Mouse (Mus musculus): Measurements from ENCODE around the gene Cntnap2.
A peak's percentile ranks its signal among the peaks of the same experiment; 100 is the strongest.

Gene Cntnap2

GRCm38 (mm10) chr6:45059091-45059490 lies at the start of gene Cntnap2:
TSS of gene Cntnap2 (plus strand) at chr6:45059357.
- DNase-seq (ENCODE audit: low read depth, low spot score), result peak; percentile 13

- peak; percentile 31 for DNase-seq (ENCODE audit: low read depth, low spot score)
Measured at GRCm38 (mm10) chr6:45026011-45026682, 33.0 kb upstream of the Cntnap2 start.

DNA sequence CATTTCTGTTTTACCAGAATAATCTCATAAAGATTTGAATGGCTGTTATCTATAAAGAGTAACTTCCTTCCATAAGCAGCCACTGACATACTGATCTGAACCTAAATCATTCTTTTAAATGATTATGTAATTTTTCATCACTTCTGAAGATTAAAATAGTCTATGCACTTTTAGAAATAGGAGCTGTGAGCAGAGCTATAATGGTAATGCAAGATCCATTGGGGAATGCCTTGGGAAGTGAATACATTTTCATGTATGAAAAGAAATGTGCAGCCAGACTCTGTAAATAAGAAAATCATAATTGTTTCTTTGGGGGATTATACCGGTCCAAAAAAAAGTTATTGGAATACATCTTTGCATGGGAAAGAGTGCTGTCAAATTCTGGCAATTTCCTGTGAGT lies 19.7 kb upstream of the Cntnap2 start:
- no peak for DNase-seq (ENCODE audit: low read depth, low spot score)

DNA sequence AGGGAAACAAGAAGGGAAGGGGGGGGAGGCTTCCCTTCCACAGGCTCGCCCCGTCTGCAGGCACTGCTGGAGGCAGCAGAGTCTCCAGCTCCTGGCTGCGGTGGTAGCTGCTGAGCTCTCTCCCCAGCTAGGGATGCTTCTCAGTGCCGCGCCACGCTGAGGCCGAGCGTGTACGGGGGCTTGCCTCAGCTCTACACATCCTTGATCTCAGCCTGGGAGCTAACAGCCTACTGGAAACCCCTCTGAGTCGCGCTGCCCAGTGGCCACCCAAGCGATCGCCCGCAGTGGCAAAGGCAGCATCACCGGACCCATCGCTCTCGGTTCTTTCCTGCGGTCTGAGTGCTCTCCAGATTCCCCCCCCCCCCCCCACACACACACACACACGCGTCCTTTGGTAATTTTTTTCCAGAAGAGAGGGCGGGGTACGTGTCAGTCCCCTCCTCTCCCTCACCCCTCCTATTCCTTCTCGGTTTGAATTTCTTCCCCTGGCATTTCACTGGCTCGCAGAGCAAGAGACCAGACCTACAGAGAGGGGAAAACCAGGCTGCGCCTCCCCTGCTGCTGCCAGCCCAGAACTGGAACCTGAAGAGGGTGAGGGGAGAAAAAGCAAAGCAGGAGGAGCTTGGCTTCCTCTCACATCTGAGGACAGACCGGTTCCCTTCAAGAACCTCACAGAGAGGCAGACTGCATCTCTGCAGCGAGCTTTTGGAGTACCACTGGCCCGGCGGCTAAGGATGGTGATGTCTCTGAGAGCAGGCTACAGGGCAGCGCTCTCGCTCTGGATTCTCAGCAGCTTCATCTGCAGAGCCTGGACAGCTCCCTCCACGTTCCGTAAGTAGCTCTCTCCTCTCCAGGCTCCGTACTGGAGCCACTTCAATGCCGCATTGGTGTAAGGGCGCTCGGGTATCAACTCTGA lies 657 bp downstream of the Cntnap2 start:
- peak; percentile 27 for DNase-seq (ENCODE audit: low read depth, low spot score)

DNA sequence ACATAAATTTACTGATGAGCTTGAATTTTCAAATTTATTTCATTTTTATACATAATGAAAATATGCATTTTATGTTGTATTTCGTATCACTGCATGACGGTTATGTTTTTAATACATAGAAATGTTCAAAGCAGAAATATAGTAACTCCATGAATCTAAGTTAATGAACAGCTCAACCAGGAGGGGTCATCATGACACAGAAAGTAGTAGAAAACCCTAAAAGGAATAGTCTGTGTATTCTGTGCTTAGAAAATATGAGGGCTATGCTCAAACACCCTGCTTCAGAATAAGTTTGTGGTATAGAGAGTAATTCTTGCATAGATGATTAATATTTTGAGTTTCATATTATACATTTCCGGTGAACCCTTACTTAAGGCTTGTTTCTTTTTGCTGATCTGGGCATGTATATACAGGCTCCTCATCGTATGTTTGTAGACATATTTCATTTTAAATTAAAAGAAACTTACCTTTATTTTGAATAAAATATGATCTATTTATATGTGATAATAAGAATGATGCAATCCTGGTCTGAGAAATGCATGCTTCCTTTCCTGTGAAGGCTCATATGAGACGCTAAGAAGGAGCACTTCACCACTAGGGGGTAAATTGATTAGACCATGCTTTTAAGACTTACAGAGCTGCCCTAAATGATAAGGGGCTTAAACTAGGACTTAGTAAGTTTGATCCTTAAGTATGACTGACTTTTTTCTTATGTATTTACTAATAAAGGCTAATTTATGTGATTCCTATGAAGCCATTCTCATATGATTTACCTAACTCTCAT lies 3.2 kb downstream of the Cntnap2 start:
- no peak for DNase-seq (ENCODE audit: low read depth, low spot score)

DNA sequence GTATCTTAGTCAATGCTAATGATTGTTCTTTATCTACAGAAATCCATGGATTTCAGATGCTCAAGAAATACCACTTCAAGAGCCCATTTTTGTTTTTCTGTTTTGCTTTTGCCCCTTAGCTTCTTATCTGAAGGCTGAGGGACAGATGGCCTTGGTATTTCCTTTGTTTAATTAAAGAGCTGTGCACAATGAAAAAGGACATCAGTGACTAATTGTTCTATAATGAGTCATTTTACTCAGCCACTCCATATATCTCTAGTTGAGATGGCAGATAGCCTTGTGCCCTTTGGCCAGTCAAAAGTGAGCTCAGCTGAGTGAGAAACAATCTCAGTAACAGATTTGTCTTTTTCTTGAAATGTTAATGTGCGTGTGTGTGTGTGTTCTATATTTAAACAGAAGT lies 29.1 kb downstream of the Cntnap2 start:
- DNase-seq (ENCODE audit: low read depth, low spot score), result no peak

DNA sequence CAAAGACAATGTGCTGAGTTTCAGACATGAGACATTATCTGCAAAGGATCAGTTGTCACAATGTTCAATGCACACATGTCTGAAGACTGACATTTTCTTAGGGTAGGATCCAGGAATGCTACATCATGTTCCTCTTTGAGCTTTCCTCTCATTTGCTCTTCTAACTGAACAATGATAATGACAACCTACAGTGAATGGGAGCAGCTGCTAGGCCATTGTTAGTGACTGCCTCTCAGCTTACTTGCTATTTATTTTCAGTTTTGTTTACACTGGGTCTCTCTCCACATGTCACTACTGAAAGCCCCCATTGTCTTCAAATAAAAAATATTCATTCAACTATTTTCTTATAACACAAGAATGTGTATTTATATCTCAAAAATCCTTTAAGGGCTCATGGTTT lies 54.5 kb downstream of the Cntnap2 start:
- no peak for DNase-seq (ENCODE audit: low read depth, low spot score)

- no peak for DNase-seq (ENCODE audit: low read depth, low spot score)
Measured at GRCm38 (mm10) chr6:45144882-45145281, 85.7 kb downstream of the Cntnap2 start.

- DNase-seq (ENCODE audit: low read depth, low spot score), result peak; percentile 5
Measured at GRCm38 (mm10) chr6:45205039-45205438, 145.9 kb downstream of the Cntnap2 start.

DNA sequence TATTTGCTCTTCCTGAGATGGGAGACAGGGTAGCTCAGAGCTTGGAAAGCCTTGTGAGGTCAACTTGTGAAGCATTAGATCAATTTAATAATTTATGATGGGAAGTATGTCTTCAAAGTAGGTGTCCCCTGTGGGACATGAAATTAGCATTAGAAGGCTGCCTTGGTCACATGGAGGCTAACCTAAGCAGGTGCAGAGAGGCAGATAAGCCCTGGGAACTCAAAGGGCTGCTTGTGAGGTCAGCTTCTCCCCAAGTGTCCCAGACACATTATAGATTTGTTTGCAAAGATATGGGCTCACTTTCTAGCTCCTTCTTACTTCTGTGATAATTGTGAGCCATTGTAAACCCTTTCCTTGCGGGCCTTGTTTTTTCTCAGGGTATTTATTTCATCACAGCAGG lies 155.2 kb downstream of the Cntnap2 start:
- DNase-seq (ENCODE audit: low read depth, low spot score), result no peak

- no peak for DNase-seq (ENCODE audit: low read depth, low spot score)
Measured at GRCm38 (mm10) chr6:45229002-45229401, 169.8 kb downstream of the Cntnap2 start.

DNA sequence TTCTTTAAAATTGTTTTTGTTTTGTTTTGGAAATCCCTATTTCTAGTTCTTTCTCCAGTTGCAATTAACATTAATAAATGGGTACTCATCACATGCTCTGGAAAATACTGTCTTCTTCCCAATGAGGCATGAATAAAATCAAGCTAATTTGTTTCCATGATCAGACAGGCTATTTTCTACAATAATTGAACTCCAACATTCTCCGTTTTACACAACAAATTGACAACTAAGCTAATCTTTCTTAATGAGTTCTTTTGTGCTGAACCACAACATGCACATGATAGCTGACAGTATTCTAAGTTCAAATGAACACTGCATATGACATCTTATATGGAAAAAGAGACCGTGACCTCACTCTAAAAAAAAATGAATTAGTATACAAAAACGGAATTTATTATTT lies 173.4 kb downstream of the Cntnap2 start:
- DNase-seq (ENCODE audit: low read depth, low spot score), result no peak

- no peak for DNase-seq (ENCODE audit: low read depth, low spot score)
Measured at GRCm38 (mm10) chr6:45236531-45236930, 177.4 kb downstream of the Cntnap2 start.

DNA sequence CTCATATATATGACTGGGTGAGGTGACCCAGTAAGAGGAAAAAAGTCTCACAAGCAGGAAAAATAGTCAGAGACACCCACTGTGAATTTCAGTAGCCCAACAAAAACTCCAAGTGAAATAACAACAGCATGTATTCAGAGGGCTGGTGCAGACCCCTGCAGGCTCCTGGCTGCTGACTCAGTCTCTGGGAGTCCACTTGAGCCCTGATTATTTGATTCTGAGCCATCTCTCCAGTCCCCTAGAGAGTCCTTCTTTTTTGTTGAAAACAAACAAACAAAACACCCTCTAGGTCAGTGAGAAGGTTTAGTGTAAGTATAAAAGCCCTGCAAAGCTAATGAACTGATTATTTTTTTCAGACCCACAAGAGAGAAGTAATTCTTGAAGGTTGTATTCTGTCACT lies 179.0 kb downstream of the Cntnap2 start:
- DNase-seq (ENCODE audit: low read depth, low spot score), result no peak

DNA sequence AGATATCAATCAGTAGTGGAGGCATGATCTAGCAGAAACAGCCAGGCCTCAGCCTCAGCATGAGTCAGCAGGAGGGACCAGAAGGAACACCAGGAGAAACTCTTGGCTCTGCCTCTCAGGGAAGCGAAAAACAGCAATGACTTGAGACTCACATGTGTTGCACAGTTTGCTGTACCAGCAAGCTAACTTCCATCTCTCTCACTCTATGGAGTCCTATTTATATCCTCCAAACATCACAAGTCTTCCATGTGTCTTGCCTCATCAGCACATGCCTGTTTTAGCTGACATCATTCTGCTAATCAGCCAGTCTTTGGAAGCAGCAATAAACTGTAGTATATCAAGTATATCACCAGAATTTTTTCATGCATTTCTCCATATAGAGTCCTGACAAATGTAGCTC lies 182.1 kb downstream of the Cntnap2 start:
- DNase-seq (ENCODE audit: low read depth, low spot score), result no peak

- no peak for DNase-seq (ENCODE audit: low read depth, low spot score)
Measured at GRCm38 (mm10) chr6:45244680-45245079, 185.5 kb downstream of the Cntnap2 start.

- DNase-seq (ENCODE audit: low read depth, low spot score), result no peak
Measured at GRCm38 (mm10) chr6:45258047-45258446, 198.9 kb downstream of the Cntnap2 start.

DNA sequence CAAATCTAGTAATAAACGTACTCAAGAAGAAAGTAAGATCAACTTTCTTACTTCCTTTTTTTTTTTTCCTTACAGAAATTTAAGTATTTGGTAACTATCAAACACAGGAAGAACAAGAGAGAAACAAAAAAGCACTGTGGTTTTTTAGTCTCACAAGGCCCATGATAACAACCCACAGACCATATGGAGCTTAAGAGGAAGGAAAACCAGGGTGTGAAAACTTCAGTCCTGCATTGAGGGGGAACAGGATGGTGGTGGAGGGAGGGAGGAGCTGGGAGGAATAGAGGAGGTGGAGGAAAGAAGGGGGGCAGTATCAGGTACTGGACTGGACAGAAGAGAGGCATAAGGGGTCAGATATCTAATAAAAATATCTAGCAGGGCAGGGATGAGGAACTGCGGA lies 212.4 kb downstream of the Cntnap2 start:
- DNase-seq (ENCODE audit: low read depth, low spot score), result no peak

DNA sequence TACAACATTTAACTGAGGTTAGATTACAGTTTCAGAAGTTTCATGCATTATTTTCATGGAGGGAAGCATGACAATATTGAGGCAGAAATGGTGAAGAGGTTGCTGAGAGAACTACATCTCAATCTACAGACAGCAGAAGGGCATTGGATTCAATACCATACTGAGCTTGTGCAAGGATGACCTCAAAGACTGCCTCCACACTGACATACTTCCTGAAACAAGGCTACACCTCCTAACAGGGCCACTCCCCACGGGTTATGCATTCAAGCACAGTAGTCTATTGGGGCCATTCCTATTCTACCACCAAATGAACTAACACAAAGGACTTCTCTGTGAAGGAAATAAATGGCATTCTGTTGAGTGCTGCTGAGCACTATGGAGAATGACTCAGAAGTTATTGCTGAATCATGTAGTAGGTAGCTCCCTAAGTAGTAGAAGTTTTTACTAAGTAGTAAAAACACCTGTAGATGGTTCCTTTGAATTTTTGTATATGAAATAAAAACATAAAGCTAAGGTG lies 214.2 kb downstream of the Cntnap2 start:
- DNase-seq (ENCODE audit: low read depth, low spot score), result no peak

DNA sequence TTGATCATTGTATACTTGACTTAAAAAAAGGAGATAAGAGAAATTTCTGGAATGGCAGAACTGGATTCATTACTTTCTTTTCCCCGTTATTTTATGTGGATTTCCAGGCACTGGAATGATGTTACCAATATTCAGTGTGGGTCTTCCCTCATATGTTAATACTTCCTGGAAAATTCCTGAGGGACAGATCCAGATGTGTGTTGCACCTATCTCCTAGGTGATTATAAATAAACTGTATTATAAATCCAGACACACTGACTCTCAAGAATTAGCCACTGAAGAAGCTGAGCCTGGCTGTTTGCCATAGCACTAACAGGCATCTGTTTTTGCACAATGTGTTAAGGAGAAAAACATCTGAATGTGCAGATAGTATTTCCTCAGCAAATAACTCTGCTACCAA lies 231.0 kb downstream of the Cntnap2 start:
- no peak for DNase-seq (ENCODE audit: low read depth, low spot score)

DNA sequence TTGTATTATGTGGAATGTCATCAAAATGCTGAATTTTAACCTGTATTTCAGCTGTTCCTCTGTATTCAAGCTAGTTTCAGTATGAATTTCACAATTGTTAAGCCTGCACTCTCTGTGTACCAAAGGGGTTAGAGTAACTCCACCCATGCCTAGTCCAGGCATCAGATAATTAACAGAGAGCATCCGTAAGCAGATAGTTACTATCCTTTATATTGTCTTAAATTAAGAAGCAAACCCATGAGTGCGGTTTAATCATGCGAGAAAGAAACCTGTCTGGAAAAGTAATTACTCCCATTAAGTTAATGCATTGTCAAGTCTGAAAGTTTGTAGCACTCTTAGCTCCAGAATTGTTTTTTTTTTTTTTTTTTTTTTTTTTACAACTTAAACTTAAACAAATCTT lies 258.3 kb downstream of the Cntnap2 start:
- DNase-seq (ENCODE audit: low read depth, low spot score), result no peak

DNA sequence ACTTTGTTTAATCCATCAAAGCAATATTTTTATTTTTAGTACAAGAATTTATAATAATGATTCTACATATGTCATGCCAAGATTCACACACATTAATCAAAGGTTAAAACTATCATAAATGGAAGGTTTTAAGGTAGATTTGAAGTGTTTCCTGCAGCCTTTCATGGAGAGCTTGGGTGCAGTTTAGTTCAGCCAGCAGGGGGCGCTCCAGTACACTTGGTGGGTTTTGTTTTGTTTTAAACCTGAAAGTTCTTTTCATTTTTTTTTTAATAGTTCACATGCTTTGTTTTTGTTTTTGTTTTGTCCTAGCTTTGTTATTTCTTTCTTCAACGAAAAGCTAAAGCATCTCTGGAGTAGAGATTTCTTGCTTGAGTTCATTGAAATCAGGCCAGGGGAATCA lies 264.3 kb downstream of the Cntnap2 start:
- DNase-seq (ENCODE audit: low read depth, low spot score), result no peak

All from retina, postnatal 7 days (tissue).